Mouse (Mus musculus) thymus, postnatal 4 days (tissue): ENCODE results near the gene 2810408A11Rik.
A peak's percentile ranks its signal among the peaks of the same experiment; 100 is the strongest.

ENCODE experiments used
- DNase-seq: peaks from one replicate; pipeline ENCODE4 v3.0.0; 2021

Gene 2810408A11Rik

DNA sequence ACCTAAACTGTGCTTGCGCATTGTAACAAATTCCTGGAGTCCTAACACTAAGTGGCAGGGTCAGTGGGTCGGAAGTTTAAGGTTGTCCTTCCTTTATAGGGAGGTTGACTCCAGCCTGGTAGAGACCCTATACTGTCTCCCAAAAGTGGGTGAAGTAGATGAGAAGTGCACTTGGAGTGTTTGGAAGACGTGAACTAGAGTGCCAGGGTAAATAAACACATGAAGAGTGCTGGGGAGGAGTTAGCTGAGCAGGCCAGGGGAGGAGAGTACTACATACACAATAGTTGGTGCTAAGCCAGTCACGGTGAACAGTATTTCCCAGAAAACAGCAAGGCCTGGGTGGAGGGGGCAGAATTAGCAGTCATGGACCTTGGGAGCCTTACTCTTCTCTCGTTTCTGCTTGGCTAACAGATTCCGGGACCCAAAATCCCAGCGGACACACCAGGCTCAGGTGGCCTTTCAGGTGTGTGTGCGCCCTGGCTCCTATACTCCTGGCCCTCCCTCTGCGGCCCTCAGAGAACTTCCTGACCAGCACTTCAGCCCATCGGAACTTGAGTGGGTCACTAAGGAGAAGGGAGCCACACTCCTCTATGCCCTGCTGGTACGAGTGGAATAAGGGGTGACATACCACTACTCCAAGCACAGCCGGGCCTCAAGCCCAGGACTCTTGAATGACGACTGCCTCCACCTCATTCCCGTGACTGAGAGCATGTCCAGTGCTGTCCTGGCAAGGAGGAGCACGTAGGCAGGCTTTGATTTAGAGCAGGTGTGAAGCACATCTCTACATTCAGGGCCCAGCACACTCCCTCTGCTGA lies 12.1 kb upstream of the 2810408A11Rik start:
- peak; percentile 35 for DNase-seq

DNA sequence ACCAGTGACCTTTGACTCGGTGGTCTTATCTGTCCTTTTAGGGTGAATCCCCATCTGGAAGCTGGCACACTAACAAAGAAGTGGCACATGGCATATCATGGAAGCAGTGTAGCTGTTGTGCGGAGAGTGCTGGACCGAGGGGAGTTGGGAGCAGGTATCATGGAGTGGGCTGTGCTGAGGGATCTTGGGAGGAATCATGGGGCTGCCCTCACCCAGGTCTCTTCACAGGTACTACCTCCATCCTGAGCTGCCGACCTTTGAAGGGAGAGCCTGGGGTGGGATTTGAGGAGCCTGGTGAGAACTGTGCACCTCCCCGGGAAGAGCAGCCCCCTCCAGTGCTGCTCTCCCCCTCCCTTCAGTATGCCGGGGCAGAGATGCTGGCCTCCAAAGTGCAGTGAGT lies 10.9 kb upstream of the 2810408A11Rik start:
- DNase-seq = no peak

DNA sequence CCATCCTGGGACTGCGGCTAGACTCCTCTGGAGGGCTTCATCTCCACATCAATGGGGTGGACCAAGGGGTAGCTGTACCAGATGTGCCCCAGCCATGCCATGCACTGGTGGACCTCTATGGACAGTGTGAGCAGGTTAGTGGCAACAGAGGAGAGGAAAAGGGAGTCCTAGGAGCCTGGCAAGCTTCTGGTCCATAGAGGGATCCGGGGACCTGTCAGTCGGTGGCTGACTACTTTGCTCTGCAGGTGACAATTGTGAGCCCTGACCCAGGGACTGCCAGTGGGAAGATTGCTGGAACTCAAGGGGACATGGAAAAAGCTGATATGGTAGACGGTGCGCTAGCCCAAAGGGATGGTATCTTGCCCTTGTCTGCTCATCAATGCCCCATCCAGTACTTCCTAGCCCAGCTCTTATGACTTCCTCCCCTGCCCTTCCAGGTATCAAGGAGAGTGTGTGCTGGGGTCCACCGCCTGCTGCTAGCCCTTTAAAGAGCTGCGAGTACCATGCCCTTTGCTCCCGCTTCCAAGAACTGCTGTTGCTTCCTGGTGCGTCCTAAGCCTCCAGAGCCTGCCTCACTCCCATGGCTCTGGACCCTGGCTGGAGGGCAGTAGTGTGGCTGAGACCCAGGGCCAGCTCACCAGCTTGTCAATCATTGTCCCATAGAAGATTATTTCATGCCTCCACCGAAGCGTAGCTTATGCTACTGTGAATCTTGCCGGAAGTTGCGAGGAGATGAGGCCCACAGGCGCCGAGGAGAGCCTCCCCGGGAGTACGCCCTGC lies 10.2 kb upstream of the 2810408A11Rik start:
- peak; percentile 6 for DNase-seq

DNA sequence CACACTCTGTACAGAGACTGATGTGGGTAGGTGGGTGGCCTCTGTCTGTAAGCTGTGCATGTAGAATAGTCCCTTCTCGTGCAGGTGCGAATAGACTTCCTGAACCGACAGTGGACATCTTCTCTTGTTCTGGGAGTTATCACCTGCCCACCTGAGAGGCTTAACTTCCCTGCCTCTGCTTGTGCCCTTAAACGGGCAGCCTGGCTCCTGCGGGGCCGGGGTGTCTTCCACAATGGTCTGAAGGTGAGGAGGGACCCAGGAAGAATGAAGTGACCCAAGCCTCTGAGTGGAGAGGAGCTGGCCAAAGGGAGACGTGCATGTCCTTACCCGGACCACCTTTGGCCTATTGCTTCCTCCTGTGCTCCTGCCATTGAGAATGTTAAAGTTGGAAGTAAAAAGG lies 9.4 kb upstream of the 2810408A11Rik start:
- no peak for DNase-seq

DNA sequence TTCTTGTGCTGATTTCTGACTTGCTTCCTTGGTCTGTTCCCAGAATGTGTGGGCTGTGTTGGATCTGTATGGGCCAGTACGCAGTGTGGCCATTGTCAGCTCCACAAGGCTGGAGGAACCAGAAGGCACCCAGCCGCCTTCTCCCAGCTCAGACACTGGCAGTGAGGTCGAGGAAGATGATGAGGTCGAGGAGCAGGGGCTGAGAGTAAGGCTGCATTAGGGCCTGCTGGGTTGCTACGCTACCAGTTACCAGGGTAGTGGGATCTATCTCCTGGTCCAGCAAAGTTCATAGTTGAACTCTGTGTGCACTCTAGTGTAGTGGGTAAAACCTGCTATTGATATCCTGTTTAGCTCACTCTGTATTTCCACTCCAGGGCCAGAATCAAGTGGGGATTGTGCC lies 8.4 kb upstream of the 2810408A11Rik start:
- no peak for DNase-seq

DNA sequence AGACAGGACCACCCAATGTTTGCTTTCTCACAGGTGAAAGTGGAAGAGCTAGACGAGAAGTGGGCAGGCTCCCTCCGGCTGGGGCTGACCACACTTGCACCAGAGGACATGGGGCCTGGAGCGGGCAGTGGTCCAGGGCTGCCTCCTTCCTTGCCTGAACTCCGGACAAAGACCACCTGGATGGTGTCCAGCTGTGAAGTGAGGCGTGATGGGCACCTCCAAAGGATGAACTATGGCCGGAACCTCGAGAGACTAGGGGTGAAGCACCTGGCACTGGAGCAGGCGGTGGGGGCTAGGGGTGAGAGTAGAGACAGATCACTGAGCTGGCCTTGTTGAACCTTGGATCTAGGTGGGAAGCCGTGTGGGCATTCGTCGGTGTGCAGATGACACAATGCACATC lies 7.9 kb upstream of the 2810408A11Rik start:
- no peak for DNase-seq

DNA sequence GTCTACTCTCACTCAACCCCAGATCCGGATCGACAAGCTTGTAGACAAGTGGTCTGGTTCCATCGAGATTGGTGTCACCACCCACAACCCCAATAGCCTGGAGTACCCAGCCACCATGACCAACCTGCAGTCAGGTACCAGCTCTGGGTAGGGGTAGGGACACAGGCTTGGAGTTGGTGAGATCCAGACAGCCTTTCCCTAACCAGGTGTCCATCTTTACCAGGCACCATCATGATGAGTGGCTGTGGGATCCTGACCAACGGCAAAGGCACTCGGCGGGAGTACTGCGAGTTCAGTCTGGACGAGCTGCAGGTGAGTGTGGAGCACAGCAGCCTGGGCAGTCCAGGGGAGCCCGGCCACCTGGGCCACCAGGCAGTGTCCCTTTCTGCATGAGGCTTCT lies 3.5 kb upstream of the 2810408A11Rik start:
- DNase-seq = peak; percentile 9

DNA sequence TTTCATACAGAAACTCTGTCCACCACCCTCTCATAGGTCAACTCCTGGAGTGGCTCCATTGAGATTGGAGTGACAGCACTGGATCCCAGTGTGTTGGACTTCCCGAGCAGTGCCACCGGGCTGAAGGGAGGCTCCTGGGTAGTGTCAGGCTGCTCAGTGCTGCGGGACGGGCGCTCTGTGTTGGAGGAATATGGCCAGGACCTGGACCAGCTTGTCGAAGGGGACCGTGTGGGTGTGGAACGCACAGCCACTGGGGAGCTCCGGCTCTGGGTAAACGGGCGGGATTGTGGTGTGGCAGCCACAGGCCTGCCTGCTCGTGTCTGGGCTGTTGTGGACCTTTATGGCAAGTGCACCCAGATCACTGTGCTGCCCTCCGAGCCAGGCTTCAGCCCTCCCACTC lies 2.2 kb upstream of the 2810408A11Rik start:
- no peak for DNase-seq

DNA sequence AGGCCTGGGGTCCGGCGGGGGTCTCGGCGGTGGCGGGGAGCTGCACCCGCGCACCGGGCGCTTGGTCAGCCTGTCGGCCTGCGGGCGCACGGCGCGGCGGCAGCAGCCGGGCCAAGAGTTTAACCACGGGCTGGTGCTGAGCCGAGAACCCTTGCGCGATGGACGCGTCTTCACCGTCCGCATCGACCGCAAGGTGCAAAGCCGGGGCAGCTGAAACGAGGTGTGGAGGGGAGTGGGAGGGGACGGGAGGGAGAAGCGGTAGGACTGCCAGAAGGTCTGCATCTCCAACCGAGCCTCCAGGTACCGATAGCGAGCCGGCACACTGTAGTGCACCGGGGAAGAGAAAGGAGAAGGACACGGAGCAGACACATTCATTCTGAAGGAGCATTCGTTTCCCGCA lies 1.2 kb upstream of the 2810408A11Rik start:
- DNase-seq = no peak

DNA sequence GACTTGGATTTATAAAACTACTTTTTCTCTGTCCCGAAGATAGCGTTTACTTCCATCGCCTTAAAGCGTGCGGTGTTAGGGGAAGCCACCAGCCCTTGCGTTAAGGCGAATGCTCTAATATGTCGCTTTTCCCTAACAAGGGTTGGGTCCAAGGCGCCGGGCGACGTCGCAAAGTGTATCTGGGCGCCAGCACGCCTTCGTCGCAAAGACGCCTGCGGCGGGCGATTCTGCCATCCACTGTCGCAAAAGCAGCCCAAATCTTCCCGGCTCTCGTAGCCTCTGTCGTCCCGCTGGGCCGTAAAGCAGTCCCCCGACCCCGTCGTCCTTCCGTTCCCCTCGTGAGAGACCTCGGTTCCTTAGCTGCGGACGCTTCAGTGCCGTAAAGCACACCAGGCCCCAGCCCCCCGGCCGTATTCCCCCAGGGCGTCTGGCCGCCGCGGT lies 639 bp upstream of the 2810408A11Rik start:
- peak; percentile 90 for DNase-seq

DNA sequence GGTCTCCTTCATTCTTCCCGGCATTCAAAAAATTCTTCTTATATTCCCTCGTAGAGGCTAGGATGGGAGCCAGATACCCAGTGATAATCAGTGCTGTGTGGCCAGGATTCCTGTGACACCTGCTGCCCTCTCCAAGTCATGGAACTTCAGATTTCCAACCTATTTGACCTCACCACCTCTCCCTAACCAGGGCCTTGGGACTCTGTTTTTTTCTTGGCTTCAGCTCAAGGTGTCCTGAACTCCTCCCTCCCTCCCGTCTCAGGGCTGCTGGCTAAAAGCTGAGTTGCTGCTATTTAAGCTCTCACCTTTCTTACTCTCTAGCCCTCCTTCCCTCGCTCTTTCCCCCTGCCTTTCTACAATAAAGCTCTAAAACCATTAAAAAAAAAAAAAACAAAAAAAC lies 917 bp downstream of the 2810408A11Rik start:
- DNase-seq = peak; percentile 42

DNA sequence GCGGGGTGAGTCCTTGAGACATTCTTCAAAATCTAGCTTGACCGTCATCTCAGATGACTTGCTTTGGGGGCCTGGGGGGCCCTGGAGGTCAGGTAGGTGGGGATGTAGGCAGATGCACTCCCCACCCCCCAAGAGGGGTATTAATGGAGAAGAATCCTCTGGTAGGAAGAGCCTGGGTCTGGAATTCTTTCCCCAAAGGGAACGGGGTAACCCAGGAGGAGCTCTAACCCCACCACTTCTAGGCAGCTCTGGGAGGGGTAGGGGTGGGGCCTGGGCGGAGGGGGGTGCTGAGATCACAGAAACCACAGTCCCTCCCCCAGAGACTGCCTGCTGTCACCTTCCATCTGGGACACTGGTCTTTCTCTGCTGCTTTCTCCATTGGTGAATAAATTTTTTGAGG lies 5.5 kb downstream of the 2810408A11Rik start, which contains the start of gene Acap1:
TSS of gene Acap1 (minus strand) at position 249 of the 400 bp plus-strand sequence.
- DNase-seq = peak; percentile 76

DNA sequence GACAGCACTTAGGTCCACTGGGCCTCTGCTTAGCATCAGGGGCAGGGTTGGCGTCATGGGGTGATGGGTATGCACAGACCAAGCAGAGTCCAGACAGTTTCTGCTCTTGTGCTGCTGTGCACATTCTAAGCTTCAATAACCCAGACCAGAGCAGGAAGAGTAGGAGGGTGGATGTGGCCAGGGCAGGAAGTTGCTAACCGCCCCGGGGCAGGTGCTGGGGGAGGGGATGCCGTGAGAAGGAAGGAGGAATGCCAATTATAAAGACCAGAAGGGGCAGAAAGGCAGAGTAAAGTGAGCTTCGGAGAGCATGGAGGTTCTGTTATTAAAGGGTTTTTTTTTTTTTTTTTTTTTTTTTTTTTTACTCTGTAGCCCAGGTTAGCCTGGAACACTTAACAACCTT lies 6.1 kb downstream of the 2810408A11Rik start:
- DNase-seq = peak; percentile 87

DNA sequence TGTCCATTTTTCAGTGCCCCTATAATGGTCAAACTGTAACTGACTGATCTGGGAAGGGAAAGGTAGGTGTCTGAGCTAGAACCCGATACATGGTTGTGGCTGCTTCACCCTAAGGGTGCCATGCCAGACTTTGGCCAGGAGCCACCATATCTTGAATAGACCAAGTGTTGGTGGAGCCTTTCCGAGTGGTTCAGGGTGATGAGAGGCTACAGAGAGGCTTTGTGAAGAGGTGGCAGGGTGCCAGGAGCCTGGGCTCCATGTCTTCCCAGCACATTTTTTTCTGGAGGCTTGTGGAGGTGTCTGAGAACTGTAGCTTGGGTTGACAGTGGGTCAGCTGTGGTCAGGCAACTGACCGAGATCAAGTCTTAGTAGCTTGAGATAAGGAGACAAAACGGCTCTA lies 9.3 kb downstream of the 2810408A11Rik start:
- DNase-seq = peak; percentile 8

DNA sequence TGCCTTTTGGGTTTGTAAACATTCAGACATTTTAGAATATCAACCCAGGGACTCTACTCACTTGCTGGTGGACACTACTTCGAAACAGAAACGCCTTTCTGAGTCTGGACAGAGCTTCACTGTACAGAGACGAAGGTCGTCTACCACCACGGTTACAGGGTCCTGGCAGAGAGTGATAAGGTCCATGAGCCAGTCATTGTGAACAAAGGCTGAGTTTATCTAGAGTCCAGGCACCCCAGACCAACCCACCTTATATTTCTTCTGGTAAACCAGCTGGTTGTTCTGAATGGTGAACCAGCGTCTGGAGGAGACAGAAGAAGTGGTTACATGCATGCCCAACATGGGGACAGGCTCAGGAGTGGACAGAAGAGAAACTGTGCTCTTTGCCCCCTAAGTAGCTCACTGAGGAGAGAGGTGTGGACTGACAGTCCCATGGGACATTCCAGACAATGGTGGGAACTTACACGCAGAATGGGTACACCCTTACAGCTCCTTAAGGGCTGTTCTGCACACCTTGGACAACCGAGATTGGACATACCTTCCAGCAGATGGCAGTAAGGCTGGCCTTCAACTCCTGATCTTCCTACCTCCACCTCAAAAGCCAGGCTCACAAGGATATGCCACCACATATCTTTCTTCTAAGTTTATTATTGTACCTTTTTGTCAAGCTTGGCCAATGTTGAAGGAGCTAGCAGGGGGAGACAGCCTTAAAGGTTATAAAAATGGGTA lies 13.7 kb downstream of the 2810408A11Rik start:
- peak; percentile 10 for DNase-seq

DNA sequence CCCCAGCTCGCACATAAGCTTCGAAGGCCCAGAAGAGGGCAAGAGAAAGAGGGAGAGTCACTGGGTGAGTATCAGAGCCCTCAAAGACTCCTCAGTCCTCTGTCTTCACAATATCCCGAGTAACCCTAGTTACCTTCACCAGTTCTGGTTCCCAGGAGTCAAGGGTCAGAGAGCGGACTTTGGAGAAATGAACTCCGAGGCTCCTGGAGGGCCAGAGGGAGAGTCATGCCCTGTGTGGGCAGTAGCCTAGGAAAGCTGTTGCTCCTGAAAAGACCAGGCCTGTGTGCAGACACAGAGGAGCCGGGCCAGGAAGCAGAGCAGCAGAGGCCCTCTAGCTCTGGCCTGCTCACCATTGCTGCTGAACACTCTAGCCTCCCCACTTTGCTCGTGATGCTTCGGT lies 16.1 kb downstream of the 2810408A11Rik start:
- no peak for DNase-seq

DNA sequence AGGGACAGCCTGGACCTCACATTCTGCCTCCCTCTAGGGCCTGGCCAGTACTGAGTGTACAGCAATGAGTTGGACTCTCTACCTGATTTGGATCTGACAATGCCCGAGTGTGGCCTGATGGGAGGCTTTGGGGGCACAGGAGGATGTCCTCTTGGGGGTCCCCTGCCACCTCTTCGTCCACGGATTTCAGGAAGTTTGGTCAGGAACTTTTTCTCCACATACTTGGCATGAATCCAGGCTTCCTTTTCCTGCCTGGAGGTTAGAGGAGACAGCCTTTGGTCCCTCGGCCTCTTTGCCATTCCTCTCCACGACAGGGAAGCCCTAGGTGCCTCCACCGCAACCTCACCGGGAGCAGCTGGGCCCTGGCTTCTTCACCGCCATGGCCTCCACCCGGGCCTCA lies 16.5 kb downstream of the 2810408A11Rik start:
- DNase-seq = peak; percentile 14

DNA sequence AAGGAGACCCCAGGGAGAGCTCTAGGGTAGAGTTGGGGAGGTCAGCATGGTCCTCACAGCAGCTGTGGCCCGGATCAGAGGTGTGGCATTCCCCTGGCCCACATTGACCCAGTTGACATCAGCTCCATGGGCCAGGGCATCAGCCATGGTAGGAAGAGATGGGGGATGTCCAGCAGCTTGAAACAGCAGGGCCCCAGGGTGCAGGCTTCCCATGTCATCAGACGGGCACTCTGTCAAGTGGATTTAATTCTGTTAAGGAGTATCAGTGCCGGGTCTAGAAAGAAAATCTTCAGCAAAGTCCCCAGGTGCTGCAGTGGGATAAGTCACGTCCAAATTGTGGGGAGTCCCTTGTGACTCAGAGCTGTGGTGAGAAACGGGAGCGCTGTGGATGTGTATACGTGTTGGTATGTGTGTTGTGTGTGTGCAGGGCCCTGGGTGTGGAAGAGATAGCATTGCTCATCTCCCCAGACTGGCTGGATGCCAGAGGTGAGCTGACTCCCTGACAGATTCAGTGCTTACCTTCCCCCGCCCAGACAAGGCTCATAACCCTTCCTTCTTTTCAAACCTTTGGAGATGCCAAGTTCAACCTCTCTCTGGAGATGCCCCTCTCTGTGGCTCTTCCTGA lies 17.1 kb downstream of the 2810408A11Rik start:
- DNase-seq = peak; percentile 13

DNA sequence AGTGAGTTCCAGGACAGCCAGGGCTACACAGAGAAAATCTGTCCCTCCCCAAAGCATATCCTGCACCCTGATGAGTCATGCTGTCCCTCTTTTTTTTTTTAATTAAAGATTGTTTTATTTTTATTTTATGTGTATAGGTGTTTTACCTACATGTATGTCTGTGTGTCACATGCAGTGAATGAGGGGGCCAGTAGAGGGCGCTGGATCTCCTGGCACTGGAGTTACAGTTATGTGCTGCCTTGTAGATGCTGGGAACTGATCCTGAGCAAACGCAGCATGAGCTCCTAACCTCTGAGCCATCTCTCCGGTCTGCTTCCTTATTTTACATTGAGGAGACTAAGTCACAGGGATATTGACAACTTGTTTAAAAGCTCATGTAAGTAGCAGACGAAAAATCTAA lies 17.7 kb downstream of the 2810408A11Rik start:
- DNase-seq = peak; percentile 82

DNA sequence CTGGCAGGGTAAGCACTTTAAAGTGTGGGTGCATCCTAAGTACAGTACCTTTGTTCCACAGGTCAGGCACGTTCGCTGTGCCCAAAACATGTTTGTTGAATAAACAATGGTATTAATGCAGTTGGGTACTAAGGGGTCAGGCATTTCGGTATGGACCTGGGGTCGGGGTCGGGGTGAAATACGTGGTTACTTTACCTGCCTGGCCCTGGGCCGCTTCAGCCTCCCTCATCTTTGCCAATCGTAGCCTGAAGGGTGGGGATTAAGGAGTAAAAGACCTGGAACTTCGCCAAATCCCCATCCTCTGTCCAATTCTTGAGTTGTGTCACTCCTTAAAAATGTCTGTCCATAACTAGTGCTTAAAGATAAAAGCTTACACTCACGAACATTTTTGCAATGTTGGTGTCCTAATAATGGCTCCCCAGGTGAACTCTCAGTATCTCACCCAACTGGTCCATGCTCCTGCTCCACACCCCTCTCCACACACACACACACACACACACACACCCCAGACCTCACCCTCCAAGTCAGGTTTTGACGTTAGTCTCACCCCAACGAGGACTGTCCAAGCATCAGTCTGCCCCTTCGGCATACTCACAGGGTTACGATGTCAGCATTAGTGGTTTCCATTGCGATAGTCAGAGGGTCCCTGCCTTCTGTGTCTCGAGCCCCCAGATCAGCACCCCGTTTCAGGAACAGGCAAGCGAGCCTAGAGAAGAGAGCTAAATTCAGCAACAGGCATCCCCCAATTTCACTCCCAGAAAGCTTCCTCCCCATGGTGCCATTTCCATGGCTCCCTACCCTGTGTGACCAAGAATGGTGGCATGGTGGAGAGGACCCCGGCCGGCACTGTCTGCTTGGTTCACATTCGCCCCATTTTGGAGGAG lies 18.8 kb downstream of the 2810408A11Rik start:
- DNase-seq = peak; percentile 15

DNA sequence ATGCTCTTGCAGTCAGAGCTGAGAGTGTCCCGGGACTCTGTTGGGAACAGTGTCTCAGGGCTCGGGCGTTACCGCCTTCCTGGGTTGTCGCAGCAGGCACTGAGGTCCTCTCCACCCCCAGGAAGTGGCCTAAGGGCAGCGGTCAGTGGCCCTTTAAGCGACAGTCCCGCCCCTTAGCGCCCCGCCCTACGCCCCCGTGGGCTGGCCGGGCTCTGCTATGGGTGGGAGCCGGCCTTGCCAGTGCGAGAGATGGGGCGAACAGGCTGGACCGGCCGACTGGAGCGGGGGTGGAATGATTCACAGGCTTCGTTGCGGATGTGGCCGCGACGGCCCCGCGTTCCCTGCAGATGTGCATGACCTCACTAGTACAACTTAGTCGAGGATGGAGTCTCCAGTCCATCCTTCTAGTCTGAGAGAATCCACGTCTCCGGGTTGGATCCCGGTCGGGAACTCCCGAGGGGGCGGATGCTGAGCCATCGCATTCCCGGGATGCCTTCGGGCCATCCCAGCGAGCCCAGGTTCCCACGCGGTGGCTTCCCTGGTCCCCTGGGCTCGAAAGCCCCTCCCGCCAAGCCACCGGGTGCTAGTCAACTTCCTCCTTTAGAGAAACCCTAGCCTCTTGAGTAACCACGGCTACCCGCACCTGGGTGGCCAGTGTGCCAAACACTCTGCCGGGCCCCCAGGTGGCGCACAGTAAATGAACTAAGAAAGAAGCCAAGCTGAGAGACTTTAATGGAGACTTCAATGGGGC lies 19.8 kb downstream of the 2810408A11Rik start, which contains the start of gene Kctd11:
TSS of gene Kctd11 (minus strand) at position 554 of the 751 bp plus-strand sequence.
- DNase-seq = peak; percentile 85
